Mouse (Mus musculus) layer of hippocampus, postnatal 10 days (tissue): ENCODE measurements at regions not wholly inside any gene's neighbourhood (a gene's known extent, or its start where the extent isn't known, plus 50 kb on each side); places are given as distances from the start of the nearest gene placed in this dataset.

ENCODE experiments used
- DNase-seq, 2 experiments: peaks; one replicate each; pipeline ENCODE4 v3.0.0; 2021; ENCODE audit warnings: low spot score in 2 of 2

GRCm38 (mm10) chr3:119893165-119893910, 109.1 kb upstream of the Ptbp2 start:
- DNase-seq = peak; percentile 35 to 39

- peak in 1 of 2 experiments; percentile 20 for DNase-seq
Measured at GRCm38 (mm10) chr3:119892533-119893164, 108.4 kb upstream of the Ptbp2 start.

GRCm38 (mm10) chr3:119890911-119891310, 106.6 kb upstream of the Ptbp2 start:
- DNase-seq = no peak

- DNase-seq = no peak
Measured at GRCm38 (mm10) chr3:119888487-119888886, 104.2 kb upstream of the Ptbp2 start.

GRCm38 (mm10) chr3:119876395-119876794, 92.1 kb upstream of the Ptbp2 start:
- DNase-seq = no peak

DNA sequence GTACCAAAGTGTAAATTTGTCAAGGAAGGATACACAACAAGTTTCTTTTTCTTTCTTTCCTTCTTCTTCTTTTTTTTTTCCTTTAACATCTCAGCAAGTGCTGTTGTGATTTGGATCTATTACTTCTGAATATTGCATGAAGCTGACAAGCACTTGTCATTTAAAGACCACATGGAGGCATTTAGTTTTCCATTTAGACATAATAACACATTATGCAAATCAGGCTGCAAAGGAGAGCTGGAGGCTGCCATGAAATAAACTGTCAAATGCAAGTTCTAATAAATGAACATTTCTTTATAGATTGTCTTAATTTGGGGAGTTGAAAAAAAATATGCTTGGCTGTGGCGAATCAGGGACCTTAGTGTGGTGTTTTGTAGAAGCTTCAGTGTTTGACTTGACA, 90.8 kb upstream of the Ptbp2 start:
- DNase-seq = no peak

- DNase-seq = peak; percentile 56 to 66
Measured at GRCm38 (mm10) chr3:119862194-119862957, 78.1 kb upstream of the Ptbp2 start.
